Mouse (Mus musculus) hindbrain, embryonic 11.5 days (tissue): ENCODE results near the gene Hsdl2. TPM values are rescaled to one million over a fixed set of nuclear protein-coding genes. Genes with fewer than 3 reads are reported as not detected.

Source experiments
- ATAC-seq: fragments of 200-750 bp; cut with Nextera tagmentation; 2 replicates; pipeline ENCODE4 v1.8.0; 2017; ENCODE audit warnings: mild to moderate bottlenecking, moderate TSS enrichment, moderate library complexity; ENCODE audit not compliant: low FRiP score
- DNase-seq: peaks from one replicate; pipeline ENCODE4 v3.0.0-alpha.2; 2015; ENCODE audit warnings: low spot score
- H3K27ac ChIP-seq: fragments of 300-500 bp; sonication (generic); 2 replicates; pipeline ENCODE4 v1.5.1; 2014; ENCODE audit warnings: mild to moderate bottlenecking, low read depth, low read length
- H3K27me3 ChIP-seq: fragments of 300-500 bp; sonication (generic); 2 replicates; pipeline ENCODE4 v1.6.1; 2014; ENCODE audit warnings: mild to moderate bottlenecking, low read length, moderate library complexity, mixed read lengths; ENCODE audit not compliant: control insufficient read depth, insufficient read depth
- H3K36me3 ChIP-seq: fragments of 300-500 bp; sonication (generic); 2 replicates; pipeline ENCODE4 v1.6.1; 2014; ENCODE audit warnings: mild to moderate bottlenecking, low read length, moderate library complexity, mixed read lengths; ENCODE audit not compliant: control insufficient read depth, insufficient read depth
- H3K4me1 ChIP-seq: fragments of 300-500 bp; sonication (generic); replicated peaks from 2 replicates; pipeline ENCODE4 v1.6.1; 2014; ENCODE audit warnings: low read length, mixed read lengths; ENCODE audit not compliant: control insufficient read depth, insufficient read depth
- H3K4me2 ChIP-seq: fragments of 300-500 bp; sonication (generic); replicated peaks from 2 replicates; pipeline ENCODE4 v1.6.1; 2014; ENCODE audit warnings: mild to moderate bottlenecking, low read depth, low read length
- H3K4me3 ChIP-seq: fragments of 300-500 bp; sonication (generic); 2 replicates; pipeline ENCODE4 v1.5.1; 2014; ENCODE audit warnings: low read depth, low read length
- H3K9ac ChIP-seq: fragments of 300-500 bp; sonication (generic); 2 replicates; pipeline ENCODE4 v1.6.1; 2014; ENCODE audit warnings: low read depth, low read length
- H3K9me3 ChIP-seq: fragments of 300-500 bp; sonication (generic); 2 replicates; pipeline ENCODE4 v1.6.1; 2016; ENCODE audit warnings: low read length; ENCODE audit not compliant: control insufficient read depth
- WGBS: fragments of 180-500 bp; shearing (Covaris S2); extraction: QIAGEN DNeasy Blood & Tissue Kit; methylation state at CpG from one replicate; pipeline ENCODE4 v1.1.7; 2014; 5-methylcytosine and 5-hydroxymethylcytosine counted together
- polyA plus RNA-seq: library from polyadenylated mRNA; unstranded; fragments of >200 nt; fragmentation: Nextera tagmentation; extraction: Ambion mirVana; gene quantifications from 2 replicates; pipeline ENCODE4 v1.2.1, GENCODE M21; 2014

The Hsdl2 gene
- polyA plus RNA-seq, 1 experiment from 2014 or later: 39.4 TPM

DNA sequence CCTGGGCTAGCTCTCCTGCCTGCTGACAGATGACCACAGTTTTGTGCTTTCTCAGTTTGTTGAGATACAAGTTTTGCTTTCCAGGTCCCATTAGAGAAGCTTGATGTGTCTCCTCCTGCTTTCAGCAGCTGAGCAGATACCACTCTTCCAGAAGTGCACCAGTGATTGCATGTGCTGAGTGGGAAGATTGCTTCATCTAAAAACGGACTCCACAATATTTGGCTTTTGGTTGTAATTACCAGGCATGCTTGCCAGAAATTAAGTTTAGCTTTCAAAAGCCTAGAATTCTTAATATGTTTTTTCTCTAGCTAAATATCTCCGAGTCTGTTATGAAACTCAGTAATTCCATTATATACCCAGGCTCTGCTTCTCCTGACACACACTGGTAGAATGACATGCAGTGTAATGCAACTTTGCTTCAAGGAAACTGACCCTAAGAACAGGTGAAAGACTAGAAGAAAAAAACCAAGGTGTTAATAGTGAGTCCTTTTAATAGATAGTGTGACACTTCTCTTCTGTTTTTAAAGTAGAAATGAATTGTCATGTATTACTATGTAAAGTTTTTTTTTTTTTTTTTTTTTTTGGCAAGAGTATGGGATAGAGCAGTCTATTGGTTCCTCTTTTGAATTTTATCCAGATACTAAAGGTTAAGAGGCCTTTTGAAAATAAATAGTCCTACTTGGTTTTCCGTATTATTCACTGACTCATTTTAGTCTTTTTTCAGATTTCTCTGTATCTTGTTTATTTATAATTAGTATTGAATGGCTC, 85.4 kb downstream of the Hsdl2 start:
- Histone ChIP-seq H3K4me2 (no peak overlapping the region), H3K4me3 (no peak overlapping the region), H3K27me3 (no peaks in the 10 kb centered on the region), H3K9ac (no peak overlapping the region), H3K4me1 (no peaks in the 10 kb centered on the region), H3K27ac (no peak overlapping the region), H3K36me3 (no peaks in the 10 kb centered on the region), H3K9me3 (no peaks in the 10 kb centered on the region)
- WGBS: 84% methylated on average over 3 of the region's 3 CpGs
- DNase-seq (no peak), ATAC-seq (no peak)

DNA sequence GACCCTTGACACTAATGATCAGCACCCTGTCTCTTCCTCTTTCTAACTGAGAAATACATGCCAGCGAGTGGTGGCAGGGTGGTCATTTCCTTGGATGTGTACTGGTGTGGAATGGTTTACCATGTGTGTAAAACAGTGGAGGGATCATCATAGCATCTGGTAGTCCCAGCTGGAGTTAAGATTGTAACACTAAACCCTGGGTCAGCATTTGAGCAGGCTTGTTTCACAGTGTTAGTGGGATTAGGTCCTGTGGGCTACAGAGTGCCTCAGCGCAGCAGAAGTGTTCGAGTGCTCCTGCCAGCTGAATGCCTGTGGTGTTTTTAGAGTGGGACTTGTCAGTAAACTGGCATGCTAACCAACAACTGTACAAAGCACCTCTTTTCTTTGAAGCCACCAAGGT, 86.7 kb downstream of the Hsdl2 start:
- 63% methylated on average over 3 of the region's 3 CpGs for WGBS
- ATAC-seq: no peak

More for the DNA sequence above, 86.7 kb downstream of the Hsdl2 start:
- H3K4me3 ChIP-seq: no peak overlapping the region
- no peaks in the 10 kb centered on the region for H3K36me3 ChIP-seq
- no peaks in the 10 kb centered on the region for H3K4me1 ChIP-seq
- H3K27me3 ChIP-seq: no peaks in the 10 kb centered on the region
- no peak overlapping the region for H3K27ac ChIP-seq
- H3K9me3 ChIP-seq: no peaks in the 10 kb centered on the region
- DNase-seq: no peak
- no peak overlapping the region for H3K4me2 ChIP-seq
- no peak overlapping the region for H3K9ac ChIP-seq

Other genes with a start within 250 kb of the Hsdl2 start
- gene Susd1, start 142.9 kb upstream of the Hsdl2 start, polyA plus RNA-seq: 0.94 and 1.5 TPM in 2 replicates
- gene Ptbp3, start 32.2 kb upstream of the Hsdl2 start, polyA plus RNA-seq: 39.7 and 40.2 TPM in 2 replicates
- 56.6 and 58.0 TPM in 2 replicates for gene E130308A19Rik, start 44.6 kb downstream of the Hsdl2 start, polyA plus RNA-seq
- gene Inip, start 220.0 kb downstream of the Hsdl2 start, polyA plus RNA-seq: 94.3 and 105 TPM in 2 replicates
- 13.4 and 19.1 TPM in 2 replicates for gene Snx30, start 224.3 kb downstream of the Hsdl2 start, polyA plus RNA-seq